Mouse (Mus musculus): ENCODE results near the gene Cenpb. TPM values are rescaled to one million over a fixed set of nuclear protein-coding genes. Genes with fewer than 3 reads are reported as not detected.

Cenpb gene
- polyA plus RNA-seq, 1 experiment from 2014 or later, result 15.5 TPM

GRCm38 (mm10) chr2:131132111-131132888 lies 47.6 kb downstream of the Cenpb start:
- Histone ChIP-seq H3K4me1 (replicated peaks) (peaks cover 4% of the 10 kb centered on the region), H3K4me2 (no peak overlapping the region), H3K27me3 (no peaks in the 10 kb centered on the region), H3K36me3 (no peaks in the 10 kb centered on the region), H3K4me3 (no peak overlapping the region), H3K9ac (no peak overlapping the region), H3K9me3 (no peaks in the 10 kb centered on the region), H3K27ac (replicated peaks) (no peak overlapping the region)
- ATAC-seq (ENCODE audit: low FRiP score, low read depth), result no peak
- WGBS, result 86% methylated on average over 10 of the region's 10 CpGs

- Histone ChIP-seq H3K4me1 (replicated peaks) (peaks cover 14% of the 10 kb centered on the region), H3K36me3 (no peaks in the 10 kb centered on the region), H3K9me3 (no peaks in the 10 kb centered on the region), H3K4me2 (no peak overlapping the region), H3K27ac (replicated peaks) (no peak overlapping the region), H3K27me3 (no peaks in the 10 kb centered on the region), H3K9ac (no peak overlapping the region), H3K4me3 (no peak overlapping the region)
- WGBS, result 88% methylated on average over 2 of the region's 2 CpGs
- ATAC-seq (ENCODE audit: low FRiP score, low read depth), result no peak
Measured at GRCm38 (mm10) chr2:131130849-131131248, 49.0 kb downstream of the Cenpb start.

- Histone ChIP-seq H3K27me3 (no peaks in the 10 kb centered on the region), H3K27ac (replicated peaks) (no peak overlapping the region), H3K9me3 (no peaks in the 10 kb centered on the region), H3K4me3 (no peak overlapping the region), H3K4me1 (replicated peaks) (peaks cover 14% of the 10 kb centered on the region), H3K4me2 (no peak overlapping the region), H3K9ac (no peak overlapping the region), H3K36me3 (no peaks in the 10 kb centered on the region)
- no peak for ATAC-seq (ENCODE audit: low FRiP score, low read depth)
- 75% methylated on average over 5 of the region's 5 CpGs for WGBS
Measured at GRCm38 (mm10) chr2:131129836-131130235, 50.0 kb downstream of the Cenpb start.

GRCm38 (mm10) chr2:131128636-131129157 lies 51.2 kb downstream of the Cenpb start:
- 86% methylated on average over 3 of the region's 3 CpGs for WGBS
- Histone ChIP-seq H3K9me3 (no peaks in the 10 kb centered on the region), H3K36me3 (no peaks in the 10 kb centered on the region), H3K4me3 (no peak overlapping the region), H3K27me3 (no peaks in the 10 kb centered on the region), H3K4me1 (replicated peaks) (peaks cover 14% of the 10 kb centered on the region), H3K9ac (no peak overlapping the region), H3K27ac (replicated peaks) (no peak overlapping the region), H3K4me2 (peak overlapping the region; percentile 19; the same call in 1 of the 2 replicates)
- no peak for ATAC-seq (ENCODE audit: low FRiP score, low read depth)

- Histone ChIP-seq H3K27ac (replicated peaks) (no peak overlapping the region), H3K4me1 (replicated peaks) (peaks cover 14% of the 10 kb centered on the region), H3K4me2 (peak overlapping the region; percentile 70), H3K9ac (no peak overlapping the region), H3K27me3 (no peaks in the 10 kb centered on the region), H3K36me3 (no peaks in the 10 kb centered on the region), H3K9me3 (no peaks in the 10 kb centered on the region), H3K4me3 (0 out of 2 replicates have a peak overlapping the region, but pooled peaks have one; percentile 35)
- no peak for ATAC-seq (ENCODE audit: low FRiP score, low read depth)
- 89% methylated on average over 5 of the region's 5 CpGs for WGBS
Measured at GRCm38 (mm10) chr2:131128211-131128610, 51.7 kb downstream of the Cenpb start.

- peaks cover 14% of the 10 kb centered on the region for H3K4me1 ChIP-seq (replicated peaks)
- 2% methylated on average over 26 of the region's 28 CpGs for WGBS
- H3K4me3 ChIP-seq, result peak within 1 kb of the TSS; percentile 35
- peak within 1 kb of the TSS; percentile 70 for H3K4me2 ChIP-seq
- peak; percentile 74 for ATAC-seq (ENCODE audit: low FRiP score, low read depth)
- H3K27ac ChIP-seq (replicated peaks), result no peak within 1 kb of the TSS
- no peaks in the 10 kb centered on the region for H3K27me3 ChIP-seq
- H3K36me3 ChIP-seq, result no peaks in the 10 kb centered on the region
- peak within 1 kb of the TSS; percentile 42 for H3K9ac ChIP-seq
- H3K9me3 ChIP-seq, result no peaks in the 10 kb centered on the region
Measured at GRCm38 (mm10) chr2:131127161-131127730, 52.6 kb downstream of the Cenpb start, which contains the start of gene Hspa12b. Gene Hspa12b, plus strand, starts transcription at chr2:131127280.

GRCm38 (mm10) chr2:131125964-131126815 lies 53.7 kb downstream of the Cenpb start:
- Histone ChIP-seq H3K27me3 (no peaks in the 10 kb centered on the region), H3K4me3 (no peak overlapping the region), H3K36me3 (no peaks in the 10 kb centered on the region), H3K9ac (no peak overlapping the region), H3K4me2 (peak overlapping the region; percentile 70; the same call in 1 of the 2 replicates), H3K9me3 (no peaks in the 10 kb centered on the region), H3K4me1 (replicated peaks) (peaks cover 14% of the 10 kb centered on the region), H3K27ac (replicated peaks) (no peak overlapping the region)
- 39% methylated on average over 9 of the region's 9 CpGs for WGBS
- ATAC-seq (ENCODE audit: low FRiP score, low read depth), result no peak

Other genes with a start within 250 kb of the Cenpb start
- gene Gfra4, start 137.0 kb downstream of the Cenpb start, polyA plus RNA-seq (2015; fragmentation: Nextera tagmentation; extraction: Ambion mirVana), result 45.0 and 52.9 TPM in 2 replicates
- 1.0 and 2.3 TPM in 2 replicates for gene Adam33, start 116.3 kb downstream of the Cenpb start, polyA plus RNA-seq (2015; fragmentation: Nextera tagmentation; extraction: Ambion mirVana)
- 0.22 and 0.63 TPM in 2 replicates for gene Siglec1, start 93.3 kb downstream of the Cenpb start, polyA plus RNA-seq (2015; fragmentation: Nextera tagmentation; extraction: Ambion mirVana)
- 4.7 and 4.8 TPM in 2 replicates for gene Hspa12b, start 52.8 kb downstream of the Cenpb start, polyA plus RNA-seq (2015; fragmentation: Nextera tagmentation; extraction: Ambion mirVana)
- gene Gm11037, start 46.6 kb downstream of the Cenpb start, polyA plus RNA-seq (2015; fragmentation: Nextera tagmentation; extraction: Ambion mirVana), result not detected in 2 replicates
- 86.4 and 90.9 TPM in 2 replicates for gene 1700037H04Rik, start 20.0 kb downstream of the Cenpb start, polyA plus RNA-seq (2015; fragmentation: Nextera tagmentation; extraction: Ambion mirVana)
- gene Cdc25b, start 6.9 kb upstream of the Cenpb start, polyA plus RNA-seq (2015; fragmentation: Nextera tagmentation; extraction: Ambion mirVana), result 29.2 and 30.8 TPM in 2 replicates
- gene Spef1, start 7.2 kb upstream of the Cenpb start, polyA plus RNA-seq (2015; fragmentation: Nextera tagmentation; extraction: Ambion mirVana), result 10.3 and 10.9 TPM in 2 replicates
- gene Ap5s1, start 27.0 kb upstream of the Cenpb start, polyA plus RNA-seq (2015; fragmentation: Nextera tagmentation; extraction: Ambion mirVana), result 33.5 and 33.9 TPM in 2 replicates
- gene Mavs, start 54.0 kb upstream of the Cenpb start, polyA plus RNA-seq (2015; fragmentation: Nextera tagmentation; extraction: Ambion mirVana), result 7.9 and 8.0 TPM in 2 replicates
- 25.2 and 26.1 TPM in 2 replicates for gene Pank2, start 82.4 kb upstream of the Cenpb start, polyA plus RNA-seq (2015; fragmentation: Nextera tagmentation; extraction: Ambion mirVana)
- gene Rnf24, start 172.8 kb upstream of the Cenpb start, polyA plus RNA-seq (2015; fragmentation: Nextera tagmentation; extraction: Ambion mirVana), result 15.9 and 18.2 TPM in 2 replicates